Mouse (Mus musculus) left cerebral cortex, postnatal 25 days (tissue): ENCODE results near the gene Kif5a. TPM values are rescaled to one million over a fixed set of nuclear protein-coding genes. Genes with fewer than 3 reads are reported as not detected.

ENCODE experiments used
- DNase-seq, 2 experiments: peaks; one replicate each; pipeline ENCODE4 v3.0.0; 2022; ENCODE audit warnings: low spot score in 2 of 2, mixed read lengths in 1 of 2
- intact Hi-C: fragments of 180-260 bp; cut with DNase I; formaldehyde crosslinking; loops from one replicate; pipeline ENCODE4 v1.15.1; 2025
- total RNA-seq, 2 experiments: library from RNA; stranded (reverse); gene quantifications; 2 replicates each; pipeline ENCODE4 v1.2.3; 2021

Kif5a gene
- total RNA-seq, 2 experiments from 2014 or later: 934 to 952 TPM

GRCm38 (mm10) chr10:127290930-127291880 lies 28.1 kb upstream of the Kif5a start:
- intact Hi-C loops: loop anchor here (2.0 kb wide), 1 partner anchor 20 kb away; the partner anchor contains the start of gene Mars
- DNase-seq: peak in 1 of 2 experiments; percentile 51

GRCm38 (mm10) chr10:127290307-127290929 lies 27.3 kb upstream of the Kif5a start:
- intact Hi-C loops: loop anchor here (2.0 kb wide), 1 partner anchor 20 kb away; the partner anchor contains the start of gene Mars
- DNase-seq: peak; percentile 99 to 100

- intact Hi-C loops: loop anchor here (2.0 kb wide), 1 partner anchor 21 kb away; the partner anchor contains the start of gene Mars
- peak; percentile 31 to 47 for DNase-seq
Measured at GRCm38 (mm10) chr10:127289573-127290191, 26.5 kb upstream of the Kif5a start.

- peak; percentile 83 to 85 for DNase-seq
- intact Hi-C loops: loop anchor here (1.0 kb wide), 1 partner anchor 23 kb away; the partner anchor contains the start of gene Dctn2
Measured at GRCm38 (mm10) chr10:127288800-127289572, 25.8 kb upstream of the Kif5a start, which contains the start of gene Mbd6. Mbd6 (minus strand) TSS chr10:127289018.

GRCm38 (mm10) chr10:127288328-127288799 lies 25.2 kb upstream of the Kif5a start:
- peak; percentile 40 to 49 for DNase-seq
- intact Hi-C loops: loop anchor here (1.0 kb wide), 1 partner anchor 22 kb away; the partner anchor contains the start of gene Dctn2

- intact Hi-C loops: loop anchor here (1.0 kb wide), 1 partner anchor 22 kb away; the partner anchor contains the start of gene Dctn2
- no peak for DNase-seq
Measured at GRCm38 (mm10) chr10:127287936-127288293, 24.8 kb upstream of the Kif5a start.

GRCm38 (mm10) chr10:127287271-127287935 lies 24.3 kb upstream of the Kif5a start:
- DNase-seq: no peak
- intact Hi-C loops: no loop called here

- intact Hi-C loops: no loop called here
- no peak for DNase-seq
Measured at GRCm38 (mm10) chr10:127286730-127287129, 23.6 kb upstream of the Kif5a start.

- intact Hi-C loops: no loop called here
- no peak for DNase-seq
Measured at GRCm38 (mm10) chr10:127286194-127286593, 23.0 kb upstream of the Kif5a start.

- DNase-seq: no peak
- intact Hi-C loops: no loop called here
Measured at GRCm38 (mm10) chr10:127285644-127286043, 22.5 kb upstream of the Kif5a start.

- intact Hi-C loops: no loop called here
- no peak for DNase-seq
Measured at GRCm38 (mm10) chr10:127284724-127285500, 21.8 kb upstream of the Kif5a start.

GRCm38 (mm10) chr10:127284105-127284622 lies 21.0 kb upstream of the Kif5a start:
- intact Hi-C loops: no loop called here
- DNase-seq: no peak

- no peak for DNase-seq
- intact Hi-C loops: no loop called here
Measured at GRCm38 (mm10) chr10:127282620-127283215, 19.6 kb upstream of the Kif5a start.

GRCm38 (mm10) chr10:127281316-127281715 lies 18.2 kb upstream of the Kif5a start:
- intact Hi-C loops: no loop called here
- DNase-seq: no peak

GRCm38 (mm10) chr10:127279730-127280129 lies 16.6 kb upstream of the Kif5a start:
- no peak for DNase-seq
- intact Hi-C loops: no loop called here

GRCm38 (mm10) chr10:127274261-127275022 lies 11.3 kb upstream of the Kif5a start:
- no peak for DNase-seq
- intact Hi-C loops: no loop called here
